Mouse (Mus musculus) testis, postnatal 10 days (tissue): ENCODE measurements at regions not wholly inside any gene's neighbourhood (a gene's known extent, or its start where the extent isn't known, plus 50 kb on each side); places are given as distances from the start of the nearest gene placed in this dataset.

Experiments
- DNase-seq: peaks from one replicate; pipeline ENCODE4 v3.0.0; 2021; ENCODE audit warnings: low spot score

GRCm38 (mm10) chr14:29869930-29870329 lies 98.2 kb upstream of the Selenok start:
- no peak for DNase-seq

GRCm38 (mm10) chr14:29876668-29877067 lies 91.4 kb upstream of the Selenok start:
- DNase-seq: no peak

- DNase-seq: no peak
Observed at GRCm38 (mm10) chr14:29877671-29878422, 90.3 kb upstream of the Selenok start.

GRCm38 (mm10) chr14:29878423-29878800 lies 89.7 kb upstream of the Selenok start:
- no peak for DNase-seq

GRCm38 (mm10) chr14:29879283-29879682 lies 88.8 kb upstream of the Selenok start:
- no peak for DNase-seq

- no peak for DNase-seq
Observed at GRCm38 (mm10) chr14:29882666-29883344, 85.3 kb upstream of the Selenok start.

GRCm38 (mm10) chr14:29895332-29895988 lies 72.6 kb upstream of the Selenok start:
- peak; percentile 84 for DNase-seq

- no peak for DNase-seq
Observed at GRCm38 (mm10) chr14:29895989-29896675, 72.0 kb upstream of the Selenok start.

- DNase-seq: no peak
Observed at GRCm38 (mm10) chr14:29900931-29901330, 67.2 kb upstream of the Selenok start.

GRCm38 (mm10) chr14:29903574-29903973 lies 64.5 kb upstream of the Selenok start:
- DNase-seq: no peak

GRCm38 (mm10) chr14:29904856-29905255 lies 63.3 kb upstream of the Selenok start:
- no peak for DNase-seq

GRCm38 (mm10) chr14:29909741-29910140 lies 58.4 kb upstream of the Selenok start:
- DNase-seq: no peak
